Mouse (Mus musculus): Measurements from ENCODE around the gene Cdt1. TPM values are rescaled to one million over a fixed set of nuclear protein-coding genes. Genes with fewer than 3 reads are reported as not detected.

Gene Cdt1
- polyA plus RNA-seq, 2 experiments: 34.0 to 79.0 TPM

GRCm38 (mm10) chr8:122574264-122574663 is 6.4 kb downstream of the Cdt1 start:
- Histone ChIP-seq H3K36me3 (ENCODE audit: control insufficient read depth, insufficient read depth, low read length) (peaks cover 59% of the 10 kb centered on the region), H3K4me2 (replicated peaks; ENCODE audit: low read depth, low read length, severe bottlenecking) (no peak overlapping the region), H3K9ac (ENCODE audit: low read depth, low read length, severe bottlenecking) (no peak overlapping the region), H3K9me3 (ENCODE audit: control insufficient read depth, low read length) (no peaks in the 10 kb centered on the region), H3K4me3 (replicated peaks; ENCODE audit: low read length) (no peak overlapping the region), H3K27ac (replicated peaks; ENCODE audit: low read depth, low read length) (no peak overlapping the region), H3K27me3 (ENCODE audit: control insufficient read depth, insufficient read depth, low read length) (no peaks in the 10 kb centered on the region), H3K4me1 (ENCODE audit: control insufficient read depth, insufficient read depth, low read length) (peaks cover 33% of the 10 kb centered on the region)
- TF ChIP-seq POLR2A (IDR thresholded peaks at IDR 0.05; ENCODE audit: borderline replicate concordance, extremely low read depth, insufficient read depth, insufficient read length): no peak
- DNase-seq (ENCODE audit: low spot score): no peak
- WGBS: 48% methylated on average over 3 of the region's 3 CpGs
- no peak for ATAC-seq (ENCODE audit: low FRiP score, low read depth)

- H3K9ac ChIP-seq (ENCODE audit: low read depth, low read length, severe bottlenecking): no peak overlapping the region
- H3K27ac ChIP-seq (replicated peaks; ENCODE audit: low read depth, low read length): no peak overlapping the region
- no peak for ATAC-seq (ENCODE audit: low FRiP score, low read depth)
- TF ChIP-seq POLR2A (IDR thresholded peaks at IDR 0.05; ENCODE audit: borderline replicate concordance, extremely low read depth, insufficient read depth, insufficient read length): no peak
- WGBS: 47% methylated on average over 10 of the region's 10 CpGs
- no peak overlapping the region for H3K4me3 ChIP-seq (replicated peaks; ENCODE audit: low read length)
- no peaks in the 10 kb centered on the region for H3K27me3 ChIP-seq (ENCODE audit: control insufficient read depth, insufficient read depth, low read length)
- H3K9me3 ChIP-seq (ENCODE audit: control insufficient read depth, low read length): no peaks in the 10 kb centered on the region
- peaks cover 35% of the 10 kb centered on the region for H3K4me1 ChIP-seq (ENCODE audit: control insufficient read depth, insufficient read depth, low read length)
- no peak for DNase-seq (ENCODE audit: low spot score)
- H3K36me3 ChIP-seq (ENCODE audit: control insufficient read depth, insufficient read depth, low read length): peaks cover 54% of the 10 kb centered on the region
- H3K4me2 ChIP-seq (replicated peaks; ENCODE audit: low read depth, low read length, severe bottlenecking): no peak overlapping the region
Observed at GRCm38 (mm10) chr8:122574667-122575251, 6.9 kb downstream of the Cdt1 start.

- H3K4me1 ChIP-seq (ENCODE audit: control insufficient read depth, insufficient read depth, low read length): peaks cover 39% of the 10 kb centered on the region
- WGBS: 75% methylated on average over 8 of the region's 8 CpGs
- peak overlapping the region; percentile 79 for H3K4me2 ChIP-seq (replicated peaks; ENCODE audit: low read depth, low read length, severe bottlenecking)
- DNase-seq (ENCODE audit: low spot score) (no peak), ATAC-seq (ENCODE audit: low FRiP score, low read depth) (no peak)
- H3K4me3 ChIP-seq (replicated peaks; ENCODE audit: low read length): peak overlapping the region; percentile 76; the same call in 1 of the 2 replicates
- H3K9me3 ChIP-seq (ENCODE audit: control insufficient read depth, low read length): no peaks in the 10 kb centered on the region
- no peaks in the 10 kb centered on the region for H3K27me3 ChIP-seq (ENCODE audit: control insufficient read depth, insufficient read depth, low read length)
- peak overlapping the region; percentile 89; the same call in 1 of the 2 replicates for H3K9ac ChIP-seq (ENCODE audit: low read depth, low read length, severe bottlenecking)
- peaks cover 48% of the 10 kb centered on the region for H3K36me3 ChIP-seq (ENCODE audit: control insufficient read depth, insufficient read depth, low read length)
- H3K27ac ChIP-seq (replicated peaks; ENCODE audit: low read depth, low read length): no peak overlapping the region
- no peak for TF ChIP-seq POLR2A (IDR thresholded peaks at IDR 0.05; ENCODE audit: borderline replicate concordance, extremely low read depth, insufficient read depth, insufficient read length)
Observed at GRCm38 (mm10) chr8:122575286-122575685, 7.5 kb downstream of the Cdt1 start.

GRCm38 (mm10) chr8:122575735-122576647 is 8.2 kb downstream of the Cdt1 start:
- peaks cover 41% of the 10 kb centered on the region for H3K36me3 ChIP-seq (ENCODE audit: control insufficient read depth, insufficient read depth, low read length)
- peaks cover 43% of the 10 kb centered on the region for H3K4me1 ChIP-seq (ENCODE audit: control insufficient read depth, insufficient read depth, low read length)
- H3K4me2 ChIP-seq (replicated peaks; ENCODE audit: low read depth, low read length, severe bottlenecking): peak overlapping the region; percentile 79
- H3K4me3 ChIP-seq (replicated peaks; ENCODE audit: low read length): peak overlapping the region; percentile 76
- H3K9me3 ChIP-seq (ENCODE audit: control insufficient read depth, low read length): no peaks in the 10 kb centered on the region
- peak overlapping the region; percentile 70 for H3K27ac ChIP-seq (replicated peaks; ENCODE audit: low read depth, low read length)
- no peak for DNase-seq (ENCODE audit: low spot score)
- no peak for TF ChIP-seq POLR2A (IDR thresholded peaks at IDR 0.05; ENCODE audit: borderline replicate concordance, extremely low read depth, insufficient read depth, insufficient read length)
- no peak for ATAC-seq (ENCODE audit: low FRiP score, low read depth)
- no peaks in the 10 kb centered on the region for H3K27me3 ChIP-seq (ENCODE audit: control insufficient read depth, insufficient read depth, low read length)
- H3K9ac ChIP-seq (ENCODE audit: low read depth, low read length, severe bottlenecking): peak overlapping the region; percentile 89
- 12% methylated on average over 21 of the region's 21 CpGs for whole genome bisulfite sequencing

- no peaks in the 10 kb centered on the region for H3K27me3 ChIP-seq (ENCODE audit: control insufficient read depth, insufficient read depth, low read length)
- peak within 1 kb of the TSS; percentile 70 for H3K27ac ChIP-seq (replicated peaks; ENCODE audit: low read depth, low read length)
- H3K4me2 ChIP-seq (replicated peaks; ENCODE audit: low read depth, low read length, severe bottlenecking): peak within 1 kb of the TSS; percentile 79
- DNase-seq (ENCODE audit: low spot score) (peak; percentile 94), ATAC-seq (ENCODE audit: low FRiP score, low read depth) (peak; percentile 93)
- TF ChIP-seq POLR2A (IDR thresholded peaks at IDR 0.05; ENCODE audit: borderline replicate concordance, extremely low read depth, insufficient read depth, insufficient read length): 0 out of 2 replicates have a peak, but pooled peaks have one; percentile 26
- under 1% methylated on average over 33 of the region's 39 CpGs for WGBS
- H3K9ac ChIP-seq (ENCODE audit: low read depth, low read length, severe bottlenecking): peak within 1 kb of the TSS; percentile 89
- H3K4me3 ChIP-seq (replicated peaks; ENCODE audit: low read length): peak within 1 kb of the TSS; percentile 76
- H3K4me1 ChIP-seq (ENCODE audit: control insufficient read depth, insufficient read depth, low read length): peaks cover 46% of the 10 kb centered on the region
- no peaks in the 10 kb centered on the region for H3K9me3 ChIP-seq (ENCODE audit: control insufficient read depth, low read length)
- peaks cover 35% of the 10 kb centered on the region for H3K36me3 ChIP-seq (ENCODE audit: control insufficient read depth, insufficient read depth, low read length)
Observed at GRCm38 (mm10) chr8:122576648-122577022, 8.8 kb downstream of the Cdt1 start, which contains the start of gene Aprt. Aprt (minus strand) TSS chr8:122576909.

Measured in limb, embryonic 14.5 days (tissue).